Mouse (Mus musculus) heart, embryonic 12.5 days (tissue): ENCODE results near the gene Nipal3. TPM values are rescaled to one million over a fixed set of nuclear protein-coding genes. Genes with fewer than 3 reads are reported as not detected.

Experiments used
- ATAC-seq: fragments of 200-750 bp; cut with Nextera tagmentation; 2 replicates; pipeline ENCODE4 v1.8.0; 2017; ENCODE audit warnings: moderate TSS enrichment, moderate library complexity; ENCODE audit not compliant: insufficient number of reproducible peaks, low FRiP score
- H3K27ac ChIP-seq: fragments of 300-500 bp; sonication (generic); 2 replicates; pipeline ENCODE4 v1.5.1; 2016; ENCODE audit warnings: mild to moderate bottlenecking, moderate library complexity; ENCODE audit not compliant: poor library complexity, severe bottlenecking
- H3K27me3 ChIP-seq: fragments of 300-500 bp; sonication (generic); replicated peaks from 2 replicates; pipeline ENCODE4 v1.6.1; 2016; ENCODE audit warnings: mild to moderate bottlenecking, moderate library complexity
- H3K36me3 ChIP-seq: fragments of 300-500 bp; sonication (generic); 2 replicates; pipeline ENCODE4 v1.6.1; 2016; ENCODE audit warnings: mild to moderate bottlenecking, moderate library complexity
- H3K4me1 ChIP-seq: fragments of 300-500 bp; sonication (generic); replicated peaks from 2 replicates; pipeline ENCODE4 v1.6.1; 2016; ENCODE audit warnings: mild to moderate bottlenecking
- H3K4me2 ChIP-seq: fragments of 300-500 bp; sonication (generic); 2 replicates; pipeline ENCODE4 v1.6.1; 2016; ENCODE audit warnings: mild to moderate bottlenecking, moderate library complexity
- H3K4me3 ChIP-seq: fragments of 300-500 bp; sonication (generic); 2 replicates; pipeline ENCODE4 v1.5.1; 2016; ENCODE audit warnings: mild to moderate bottlenecking
- H3K9ac ChIP-seq: fragments of 300-500 bp; sonication (generic); 2 replicates; pipeline ENCODE4 v1.6.1; 2016; ENCODE audit warnings: mild to moderate bottlenecking, moderate library complexity
- H3K9me3 ChIP-seq: fragments of 300-500 bp; sonication (generic); replicated peaks from 2 replicates; pipeline ENCODE4 v1.6.1; 2016; ENCODE audit warnings: mild to moderate bottlenecking, moderate library complexity
- whole genome bisulfite sequencing: fragments of 180-500 bp; shearing (Covaris S2); methylation state at CpG from one replicate; pipeline ENCODE4 v1.1.7; 2016; 5-methylcytosine and 5-hydroxymethylcytosine counted together
- polyA plus RNA-seq: library from polyadenylated mRNA; unstranded; fragments of >200 nt; fragmentation: Nextera tagmentation; extraction: Ambion mirVana; gene quantifications from 2 replicates; pipeline ENCODE4 v1.2.1, GENCODE M21; 2016

The Nipal3 gene
- polyA plus RNA-seq, 1 experiment from 2014 or later: 4.2 TPM

DNA sequence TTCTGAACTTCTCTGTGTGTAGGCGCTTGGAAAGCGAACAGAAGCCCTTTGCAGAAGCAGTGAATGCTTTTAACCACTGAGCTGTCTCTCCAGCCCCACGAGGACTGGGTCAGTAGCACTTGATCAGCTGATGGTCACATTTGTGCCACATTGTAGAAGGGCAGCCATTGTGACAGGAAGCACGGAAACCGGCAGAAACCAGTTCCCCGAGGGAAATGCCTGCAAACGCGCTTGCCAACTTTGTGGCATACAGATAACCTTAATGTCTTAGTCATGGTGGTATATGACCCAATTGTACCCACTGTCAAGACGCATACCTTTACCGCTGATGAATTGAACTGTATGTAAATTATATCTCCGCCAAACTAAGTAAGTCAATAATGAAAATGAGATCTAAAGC is 11.0 kb upstream of the Nipal3 start:
- ATAC-seq: no peak
- Histone ChIP-seq H3K9me3 (peaks cover 2% of the 10 kb centered on the region; the same call in 1 of the 2 replicates), H3K27me3 (peaks cover 15% of the 10 kb centered on the region; the same call in 1 of the 2 replicates), H3K4me3 (no peak overlapping the region), H3K36me3 (no peaks in the 10 kb centered on the region), H3K4me1 (peaks cover 14% of the 10 kb centered on the region), H3K27ac (no peak overlapping the region), H3K4me2 (no peak overlapping the region), H3K9ac (no peak overlapping the region)
- whole genome bisulfite sequencing: 71% methylated on average over 11 of the region's 11 CpGs

DNA sequence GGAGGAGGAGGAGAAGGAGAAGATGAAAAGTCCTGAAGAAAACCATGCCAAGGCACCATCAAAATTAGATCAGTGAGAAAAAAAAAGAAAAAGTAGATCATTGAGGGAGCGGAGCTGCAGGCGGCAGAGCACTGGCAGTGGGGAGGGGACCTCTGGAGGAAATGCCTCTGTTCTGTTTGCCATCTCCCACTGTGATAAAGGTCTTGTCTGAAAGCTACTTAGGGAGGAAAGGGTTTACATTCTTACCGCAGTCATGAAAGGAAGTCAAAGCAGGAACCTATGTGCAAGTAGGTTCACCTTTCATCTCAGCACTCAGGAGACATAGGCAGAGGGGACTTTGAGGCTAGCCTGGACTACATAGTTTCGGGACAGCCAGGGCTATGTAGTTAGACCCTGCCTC is 6.7 kb upstream of the Nipal3 start:
- Histone ChIP-seq H3K4me1 (peaks cover 6% of the 10 kb centered on the region; the same call in 1 of the 2 replicates), H3K27ac (no peak overlapping the region), H3K36me3 (no peaks in the 10 kb centered on the region), H3K9me3 (peaks cover 5% of the 10 kb centered on the region; the same call in 1 of the 2 replicates), H3K4me3 (no peak overlapping the region), H3K9ac (no peak overlapping the region), H3K4me2 (no peak overlapping the region), H3K27me3 (no peaks in the 10 kb centered on the region)
- 40% methylated on average over 4 of the region's 4 CpGs for WGBS
- ATAC-seq: no peak

DNA sequence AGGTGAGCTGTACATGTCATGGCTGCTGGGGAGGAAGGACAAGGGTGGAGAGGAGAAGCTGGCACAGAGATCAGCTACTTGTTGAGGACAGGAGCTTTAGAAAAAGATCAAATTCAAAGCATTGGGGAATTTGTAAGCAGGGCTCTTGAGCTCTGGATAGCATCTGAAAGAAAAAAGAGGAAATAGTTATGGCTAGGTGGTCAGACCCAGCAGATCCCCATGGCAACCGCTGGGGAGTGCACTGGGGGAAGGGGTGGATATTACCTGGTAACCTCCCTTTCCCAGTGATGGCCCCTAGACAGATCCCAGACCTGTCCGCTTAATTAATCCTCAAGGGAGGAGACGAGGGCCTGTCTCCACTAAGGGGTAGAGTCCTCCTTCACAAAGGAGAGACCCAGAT is 5.0 kb upstream of the Nipal3 start:
- Histone ChIP-seq H3K9me3 (peaks cover 5% of the 10 kb centered on the region; the same call in 1 of the 2 replicates), H3K4me2 (no peak overlapping the region), H3K4me1 (peaks cover 11% of the 10 kb centered on the region), H3K27me3 (no peaks in the 10 kb centered on the region), H3K36me3 (no peaks in the 10 kb centered on the region), H3K9ac (no peak overlapping the region), H3K27ac (no peak overlapping the region), H3K4me3 (no peak overlapping the region)
- no peak for ATAC-seq
- WGBS: 79% methylated on average over 3 of the region's 3 CpGs

DNA sequence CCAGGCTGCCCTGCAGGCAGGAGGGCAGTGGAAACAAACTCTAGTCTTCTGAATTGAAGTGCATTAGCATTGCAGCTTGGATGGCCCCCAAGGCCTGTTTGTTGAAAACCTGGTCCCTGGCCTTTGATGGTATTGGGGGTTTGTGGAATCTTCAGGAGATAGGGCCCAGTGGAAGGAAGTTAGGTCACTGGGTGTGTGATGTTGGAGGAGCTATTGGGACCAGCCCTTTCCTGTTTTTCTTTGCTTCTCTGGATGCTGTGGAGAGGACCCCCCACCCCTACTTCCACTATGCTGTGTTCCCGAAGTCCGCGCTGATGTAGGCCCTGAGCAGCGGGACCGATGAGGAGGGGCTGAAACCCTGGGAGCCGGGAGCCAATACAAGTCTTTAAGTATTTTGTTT is 3.3 kb upstream of the Nipal3 start:
- WGBS: 72% methylated on average over 6 of the region's 6 CpGs
- Histone ChIP-seq H3K36me3 (no peaks in the 10 kb centered on the region), H3K9me3 (peaks cover 5% of the 10 kb centered on the region; the same call in 1 of the 2 replicates), H3K9ac (no peak overlapping the region), H3K4me2 (no peak overlapping the region), H3K27ac (no peak overlapping the region), H3K4me3 (no peak overlapping the region), H3K4me1 (peaks cover 15% of the 10 kb centered on the region), H3K27me3 (no peaks in the 10 kb centered on the region)
- ATAC-seq: no peak

DNA sequence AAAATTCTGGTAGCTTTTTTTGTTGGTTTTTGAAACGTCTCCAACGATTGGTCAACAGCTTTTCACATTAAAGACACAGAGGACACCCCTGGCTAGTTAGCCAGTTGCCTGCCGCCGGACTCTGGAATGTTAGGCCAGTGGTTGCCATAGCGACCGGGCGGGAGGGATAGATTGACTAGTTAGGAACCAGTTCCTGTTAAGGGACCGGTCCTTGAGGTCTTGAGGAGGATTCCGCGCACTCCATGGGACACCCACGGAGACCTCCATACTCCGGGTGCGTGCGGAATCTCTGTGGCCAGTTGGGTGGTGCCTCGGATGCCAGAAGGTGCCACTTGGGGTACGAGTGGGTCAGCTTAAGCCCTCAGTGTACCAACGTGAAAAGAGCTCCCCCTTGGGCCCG is 972 bp upstream of the Nipal3 start:
- WGBS: 26% methylated on average over 18 of the region's 18 CpGs
- Histone ChIP-seq H3K9ac (no peak overlapping the region), H3K4me2 (peak overlapping the region; percentile 90), H3K9me3 (peaks cover 4% of the 10 kb centered on the region; the same call in 1 of the 2 replicates), H3K27me3 (peaks cover 4% of the 10 kb centered on the region; the same call in 1 of the 2 replicates), H3K36me3 (0 out of 2 replicates have a peak, but pooled peaks cover 1% of the 10 kb centered on the region), H3K4me1 (peaks cover 15% of the 10 kb centered on the region), H3K27ac (no peak overlapping the region), H3K4me3 (no peak overlapping the region)
- no peak for ATAC-seq

DNA sequence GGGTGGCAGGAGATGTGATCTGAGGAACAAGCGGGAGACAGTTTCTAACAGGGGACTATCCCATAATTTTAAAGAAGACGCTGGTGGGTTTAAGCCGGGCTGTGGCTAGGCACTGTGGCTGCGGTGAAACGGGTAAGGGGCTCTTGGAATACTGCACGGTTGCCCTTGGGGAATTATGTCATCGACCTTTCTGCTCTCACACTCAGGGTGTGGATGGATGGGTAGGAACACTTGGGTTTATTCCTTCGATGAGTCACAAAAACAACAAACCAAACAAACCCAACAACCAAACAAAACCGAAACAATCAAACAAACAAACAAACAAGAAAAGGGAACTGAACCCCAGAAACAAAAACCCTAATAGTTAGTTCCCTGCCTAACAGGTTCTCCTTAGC is 556 bp upstream of the Nipal3 start:
- Histone ChIP-seq H3K4me1 (peaks cover 16% of the 10 kb centered on the region), H3K4me3 (peak overlapping the region; percentile 74), H3K9ac (no peak overlapping the region), H3K4me2 (peak overlapping the region; percentile 90), H3K27me3 (peaks cover 4% of the 10 kb centered on the region; the same call in 1 of the 2 replicates), H3K36me3 (peaks cover 6% of the 10 kb centered on the region), H3K27ac (no peak overlapping the region), H3K9me3 (no peaks in the 10 kb centered on the region)
- ATAC-seq: no peak
- 15% methylated on average over 9 of the region's 9 CpGs for WGBS

DNA sequence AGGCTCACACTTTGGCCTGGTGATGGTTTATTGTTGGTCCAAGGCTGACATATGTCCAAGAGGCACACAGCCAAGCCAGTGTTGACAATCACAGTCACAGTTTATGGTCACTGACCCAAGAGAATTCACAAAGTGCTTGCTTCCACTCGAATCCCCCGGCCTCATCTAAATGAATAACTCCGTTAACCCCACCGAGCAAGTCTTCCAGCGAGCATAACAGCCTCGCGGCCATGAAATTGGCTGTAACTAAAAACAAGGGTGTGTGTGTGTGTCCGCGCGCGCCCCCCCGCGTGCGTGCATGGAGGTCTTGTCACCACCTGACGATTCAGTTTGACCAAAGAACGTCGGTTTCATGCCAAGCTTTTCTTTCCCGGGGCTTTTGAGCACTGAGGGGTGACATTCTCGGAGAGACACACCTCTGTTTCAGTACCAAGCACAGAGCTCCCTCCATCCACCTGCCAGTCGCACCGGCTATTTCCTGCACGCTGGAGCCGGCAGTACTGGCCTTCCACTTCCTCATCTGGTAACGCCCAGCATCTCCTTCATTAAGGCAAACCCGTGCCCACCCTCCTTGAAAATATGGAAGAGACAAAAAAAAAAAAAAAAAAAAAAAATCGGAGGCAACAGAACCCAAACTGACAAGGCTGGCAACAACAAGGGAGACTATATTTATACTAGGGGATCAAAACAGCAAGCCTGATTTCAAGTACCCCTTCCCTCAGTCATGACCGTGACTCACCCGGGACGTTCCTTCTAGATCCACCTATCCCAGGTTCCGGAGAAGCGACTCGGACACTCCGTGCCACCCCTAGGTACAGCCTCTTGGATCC is 932 bp downstream of the Nipal3 start:
- peak overlapping the region; percentile 74 for H3K4me3 ChIP-seq
- ATAC-seq: no peak
- peaks cover 19% of the 10 kb centered on the region for H3K36me3 ChIP-seq
- H3K9me3 ChIP-seq: no peaks in the 10 kb centered on the region
- peaks cover 4% of the 10 kb centered on the region; the same call in 1 of the 2 replicates for H3K27me3 ChIP-seq
- H3K4me2 ChIP-seq: peak overlapping the region; percentile 90
- H3K27ac ChIP-seq: no peak overlapping the region
- peaks cover 16% of the 10 kb centered on the region for H3K4me1 ChIP-seq
- 3% methylated on average over 33 of the region's 33 CpGs for WGBS
- peak overlapping the region; percentile 65 for H3K9ac ChIP-seq

DNA sequence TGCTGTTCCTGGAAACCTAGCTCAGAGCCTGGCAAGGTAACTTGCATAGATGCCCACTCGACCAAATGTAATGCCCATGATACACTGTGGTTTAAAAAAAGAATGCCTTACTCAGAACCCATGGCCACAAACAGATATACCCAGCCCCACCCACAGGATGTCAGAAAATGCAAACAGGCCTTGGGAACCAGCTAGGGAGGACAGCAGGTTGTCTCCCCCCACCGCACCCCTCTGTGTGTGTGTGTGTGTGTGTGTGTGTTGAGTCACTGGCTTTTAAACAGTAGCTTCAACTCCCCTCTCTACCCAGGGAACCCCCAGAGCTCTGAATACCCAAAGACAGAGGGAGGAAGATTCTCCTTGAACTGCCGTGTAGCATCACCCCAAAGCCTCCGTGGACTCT is 1.6 kb downstream of the Nipal3 start:
- Histone ChIP-seq H3K4me2 (peak overlapping the region; percentile 90), H3K4me3 (peak overlapping the region; percentile 74), H3K4me1 (peaks cover 16% of the 10 kb centered on the region), H3K36me3 (peaks cover 20% of the 10 kb centered on the region), H3K27ac (no peak overlapping the region), H3K9me3 (no peaks in the 10 kb centered on the region), H3K27me3 (peaks cover 4% of the 10 kb centered on the region; the same call in 1 of the 2 replicates), H3K9ac (peak overlapping the region; percentile 65; the same call in 1 of the 2 replicates)
- WGBS: 48% methylated on average over 4 of the region's 4 CpGs
- ATAC-seq: no peak

DNA sequence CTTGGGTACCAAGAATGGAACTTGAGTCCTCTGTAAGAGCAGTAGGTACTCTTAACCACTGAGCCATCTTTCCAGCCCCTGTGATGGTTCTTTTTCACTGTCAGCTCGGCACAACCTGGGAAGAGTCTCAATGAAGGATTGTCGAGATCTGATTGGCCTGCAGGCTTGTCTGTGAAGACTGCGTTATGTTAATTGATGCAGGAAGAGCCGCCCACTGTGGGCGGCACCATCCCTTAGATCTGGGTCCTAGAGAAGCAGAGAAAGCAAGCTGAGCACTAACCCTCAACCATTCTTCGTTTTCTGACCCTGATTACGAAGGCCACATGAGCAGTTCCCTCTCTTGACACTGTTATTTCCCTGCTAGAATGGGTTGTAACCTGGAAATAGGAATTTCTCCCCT is 5.6 kb downstream of the Nipal3 start:
- H3K4me3 ChIP-seq: no peak overlapping the region
- ATAC-seq: no peak
- no peaks in the 10 kb centered on the region for H3K9me3 ChIP-seq
- H3K27me3 ChIP-seq: peaks cover 4% of the 10 kb centered on the region; the same call in 1 of the 2 replicates
- WGBS: 82% methylated on average over 7 of the region's 7 CpGs
- no peak overlapping the region for H3K9ac ChIP-seq
- H3K36me3 ChIP-seq: peaks cover 20% of the 10 kb centered on the region
- H3K4me2 ChIP-seq: no peak overlapping the region
- H3K4me1 ChIP-seq: peaks cover 11% of the 10 kb centered on the region; the same call in 1 of the 2 replicates
- no peak overlapping the region for H3K27ac ChIP-seq

DNA sequence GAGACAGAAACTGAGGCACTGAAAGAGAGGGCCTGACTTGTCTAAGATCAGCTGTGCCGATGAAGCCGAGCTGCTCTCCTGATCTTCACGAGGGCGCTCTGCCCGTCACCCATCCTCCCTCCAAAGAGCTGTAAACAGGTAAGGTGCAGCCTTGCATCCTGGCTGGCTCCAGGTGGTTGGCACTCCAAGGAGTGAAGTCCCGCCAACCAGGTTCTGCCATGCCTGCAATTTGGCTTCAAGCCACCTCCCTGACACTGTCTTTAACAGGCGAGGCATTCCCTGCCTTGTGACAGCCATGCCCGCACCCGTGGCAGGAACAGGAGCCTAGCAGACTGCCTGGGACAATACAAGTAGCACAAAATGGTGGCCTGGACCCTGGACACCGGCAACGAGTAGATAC is 8.5 kb downstream of the Nipal3 start:
- WGBS: 85% methylated on average over 11 of the region's 11 CpGs
- Histone ChIP-seq H3K9me3 (no peaks in the 10 kb centered on the region), H3K27me3 (peaks cover under 1% of the 10 kb centered on the region; the same call in 1 of the 2 replicates), H3K9ac (no peak overlapping the region), H3K4me3 (no peak overlapping the region), H3K36me3 (peaks cover 20% of the 10 kb centered on the region), H3K4me1 (peaks cover 12% of the 10 kb centered on the region; the same call in 1 of the 2 replicates), H3K4me2 (no peak overlapping the region), H3K27ac (no peak overlapping the region)
- ATAC-seq: no peak

DNA sequence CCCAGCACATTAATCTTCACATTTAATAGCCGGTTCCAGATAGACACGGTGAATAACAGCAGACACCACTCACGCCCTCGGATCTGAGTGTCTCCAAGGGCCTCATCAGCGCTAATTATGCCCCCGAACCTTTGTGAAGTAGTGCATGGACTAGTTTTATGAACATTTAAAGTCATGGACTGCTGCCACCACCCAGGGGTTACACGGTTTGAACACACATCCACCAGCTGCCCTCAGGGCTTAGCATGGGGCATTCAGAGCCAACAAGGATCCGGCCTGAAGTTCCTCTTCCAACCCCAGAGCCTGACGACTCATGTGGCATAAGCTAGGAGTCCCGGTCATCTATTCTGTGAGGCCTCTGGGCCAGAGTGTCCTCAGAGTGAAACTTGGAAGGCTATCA is 9.8 kb downstream of the Nipal3 start:
- H3K4me3 ChIP-seq: no peak overlapping the region
- 81% methylated on average over 10 of the region's 10 CpGs for WGBS

More for the DNA sequence above, 9.8 kb downstream of the Nipal3 start:
- Histone ChIP-seq H3K27me3 (no peaks in the 10 kb centered on the region), H3K27ac (no peak overlapping the region), H3K9me3 (no peaks in the 10 kb centered on the region), H3K4me2 (no peak overlapping the region), H3K4me1 (peaks cover 9% of the 10 kb centered on the region; the same call in 1 of the 2 replicates), H3K9ac (no peak overlapping the region), H3K36me3 (peaks cover 11% of the 10 kb centered on the region)
- ATAC-seq: no peak
